Mouse (Mus musculus): ENCODE data around the gene Nup210.

DNA sequence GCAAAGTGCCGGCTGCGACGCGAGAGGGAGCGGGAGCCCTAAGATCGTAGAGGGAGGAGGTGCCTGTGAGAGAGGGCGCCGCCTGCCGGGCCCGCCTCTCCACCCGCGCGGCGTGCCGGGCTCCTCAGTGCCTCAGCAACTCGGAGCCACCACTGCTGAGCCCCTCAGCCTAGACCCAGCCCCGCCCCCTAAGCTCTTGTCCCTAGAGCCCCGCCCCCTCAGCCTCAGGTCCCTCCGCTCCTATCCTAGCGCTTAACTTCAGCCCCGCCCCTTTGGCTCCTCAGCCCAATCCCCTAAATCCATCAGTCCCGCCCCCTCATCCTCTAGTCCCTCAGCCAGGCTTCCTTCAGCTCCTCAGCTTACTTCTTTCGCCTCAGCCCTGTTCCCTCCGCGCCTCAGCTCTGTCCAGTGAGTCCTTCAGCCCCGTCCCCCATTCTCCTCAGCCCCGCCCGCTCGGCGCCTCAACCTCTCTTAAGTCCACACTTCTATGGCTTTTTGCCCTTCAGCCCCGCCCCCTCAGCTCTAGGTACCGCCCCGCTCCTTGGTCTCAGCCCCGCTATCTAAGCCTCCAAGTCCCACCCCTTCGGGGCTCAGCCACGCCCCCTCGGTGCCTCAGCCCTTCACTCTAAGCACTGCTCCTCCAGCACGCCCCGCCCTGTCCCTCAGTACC lies 127.8 kb downstream of the Nup210 start, which contains the start of gene Iqsec1:
- no peak for TF ChIP-seq BHLHE40 (IDR thresholded peaks at IDR 0.05; ENCODE audit: borderline replicate concordance, low read depth, low read length)
- no peak for TF ChIP-seq ZNF384 (IDR thresholded peaks at IDR 0.05; ENCODE audit: low read depth, low read length)
- no peak; a peak in 1 of 4 replicates for TF ChIP-seq POLR2A (IDR thresholded peaks at IDR 0.05; ENCODE audit: control insufficient read depth in 1 of 2, insufficient read depth in 1 of 2, low read depth in 1 of 2, low read length in 2 of 2, poor library complexity in 1 of 2)
- TF ChIP-seq CTCF (IDR thresholded peaks at IDR 0.05 in 2 of 3, conservative IDR thresholded peaks at IDR 0.05 in 1 of 3; ENCODE audit: control insufficient read depth in 1 of 3, insufficient read depth in 1 of 3, low read depth in 2 of 3, low read length in 3 of 3, poor library complexity in 1 of 3, severe bottlenecking in 1 of 3): peak in 2 of 3 experiments; percentile 44 to 48; a peak in 4 of 6 replicates
- peak; percentile 31 for TF ChIP-seq SMC3 (IDR thresholded peaks at IDR 0.05; ENCODE audit: low read depth, low read length)
- TF ChIP-seq CHD2 (IDR thresholded peaks at IDR 0.05; ENCODE audit: low read length): no peak
